Mouse (Mus musculus) C2C12 (cell line): ENCODE measurements around the gene Tnc. TPM values are rescaled to one million over a fixed set of nuclear protein-coding genes. Genes with fewer than 3 reads are reported as not detected.

Experiments
- H3K27me3 ChIP-seq: one replicate; pipeline ENCODE4 v1.6.1; 2011; ENCODE audit not compliant: control insufficient read depth, insufficient read depth, insufficient read length
- H3K36me3 ChIP-seq: one replicate; pipeline ENCODE4 v1.6.1; 2011; ENCODE audit not compliant: control insufficient read depth, insufficient read depth
- H3K4me3 ChIP-seq: one replicate; pipeline ENCODE4 v1.5.1; 2011; ENCODE audit warnings: mild to moderate bottlenecking, control low read depth; ENCODE audit not compliant: poor library complexity, insufficient read depth, severe bottlenecking
- H3K79me2 ChIP-seq: one replicate; pipeline ENCODE4 v1.6.1; 2011; ENCODE audit not compliant: control insufficient read depth, insufficient read depth
- H3K79me3 ChIP-seq: one replicate; pipeline ENCODE4 v1.6.1; 2011; ENCODE audit warnings: low read depth, control low read depth
- H3ac ChIP-seq: one replicate; pipeline ENCODE3; 2011; ENCODE audit warnings: low read depth; ENCODE audit not compliant: control insufficient read depth, insufficient read length
- CEBPB ChIP-seq: IDR thresholded peaks from one replicate; pipeline ENCODE4 v1.6.1; 2011; ENCODE audit warnings: low read depth, mild to moderate bottlenecking, control low read depth, moderate library complexity
- CTCF ChIP-seq: IDR thresholded peaks from one replicate; pipeline ENCODE4 v1.5.1; 2011; ENCODE audit not compliant: control insufficient read depth, insufficient read depth, insufficient read length
- FOSL1 ChIP-seq: IDR thresholded peaks from one replicate; pipeline ENCODE4 v1.8.0; 2011; ENCODE audit warnings: mild to moderate bottlenecking, low read length; ENCODE audit not compliant: poor library complexity, insufficient read depth, severe bottlenecking
- MAX ChIP-seq: IDR thresholded peaks from one replicate; pipeline ENCODE4 v1.6.1; 2011; ENCODE audit warnings: mild to moderate bottlenecking, control low read depth
- MYOD1 ChIP-seq: IDR thresholded peaks from one replicate; pipeline ENCODE4 v1.6.1; 2011; ENCODE audit warnings: low read depth; ENCODE audit not compliant: control insufficient read depth, insufficient read length
- MYOG ChIP-seq: IDR thresholded peaks from one replicate; pipeline ENCODE4 v1.6.1; 2011; ENCODE audit not compliant: control insufficient read depth, insufficient read length; ENCODE audit errors: extremely low read depth
- USF1 ChIP-seq: IDR thresholded peaks from one replicate; pipeline ENCODE4 v1.6.1; 2011; ENCODE audit warnings: low read depth, mild to moderate bottlenecking, control low read depth, moderate library complexity
- polyA plus RNA-seq: library from polyadenylated mRNA; unstranded; fragments of >200 nt; fragmentation: generic; extraction: Trizol; gene quantifications from one replicate; pipeline ENCODE4 v1.2.1, GENCODE M21; 2012; ENCODE audit warnings: missing spikeins

Gene Tnc
- polyA plus RNA-seq, 1 experiment = 29.5 TPM

DNA sequence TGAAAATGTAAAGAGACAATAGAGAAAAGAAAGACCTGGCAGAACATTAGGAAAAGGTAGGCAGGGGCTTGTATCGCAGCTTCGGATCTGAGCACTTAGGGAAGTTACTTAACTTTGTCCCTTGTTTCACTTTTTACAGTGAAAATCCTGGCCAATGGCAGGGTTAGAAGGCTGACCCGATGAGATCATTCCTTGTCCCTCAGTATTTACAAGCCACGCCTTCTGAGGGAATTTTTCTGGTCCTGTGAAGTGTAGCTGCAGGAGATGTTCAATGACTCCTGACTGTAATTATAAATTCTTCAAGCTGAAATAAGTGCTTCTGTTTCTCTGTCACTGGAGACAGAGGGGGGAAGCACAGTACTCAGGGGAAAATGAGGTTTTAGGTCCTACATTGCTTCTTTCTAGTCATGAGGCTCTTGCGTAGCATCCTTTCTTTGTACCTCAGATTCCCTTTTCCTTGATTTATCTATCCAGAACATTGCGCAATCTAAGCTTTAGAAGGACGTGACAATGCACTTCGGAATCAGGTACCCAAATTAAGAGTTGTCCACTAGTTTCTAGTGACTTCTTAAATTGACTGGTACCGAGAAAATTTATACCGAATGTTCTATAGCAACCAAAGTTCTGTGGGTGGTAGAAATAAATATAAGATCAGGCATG lies 25.8 kb downstream of the Tnc start:
- no peak overlapping the region for H3K4me3 ChIP-seq
- H3ac ChIP-seq = no peak overlapping the region
- H3K79me3 ChIP-seq = no peaks in the 10 kb centered on the region
- H3K79me2 ChIP-seq = no peaks in the 10 kb centered on the region
- H3K27me3 ChIP-seq = no peaks in the 10 kb centered on the region
- TF ChIP-seq CEBPB = peak; percentile 78
- TF ChIP-seq MYOD1 = no peak
- no peak for TF ChIP-seq CTCF
- no peak for TF ChIP-seq MAX
- peaks cover 15% of the 10 kb centered on the region for H3K36me3 ChIP-seq

DNA sequence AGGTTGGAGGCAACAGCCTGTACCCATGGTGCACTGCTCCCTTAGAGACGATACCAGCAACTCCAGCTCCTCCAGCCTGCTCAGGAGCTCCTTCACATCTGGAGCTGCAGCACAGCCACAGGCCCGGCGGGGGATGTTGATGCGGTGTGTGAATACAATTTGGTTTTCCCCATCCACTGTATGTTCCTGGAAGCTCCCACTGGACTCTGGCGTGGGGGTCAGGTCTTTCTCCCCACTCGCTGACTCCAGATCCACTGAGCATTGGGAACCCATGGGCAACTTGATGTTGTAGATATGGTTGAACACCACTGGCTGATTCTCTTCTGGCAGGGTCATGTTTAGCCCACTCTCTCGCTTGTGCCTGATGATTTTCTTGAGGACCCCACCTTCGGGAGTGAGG lies 26.7 kb downstream of the Tnc start:
- TF ChIP-seq MYOD1 (no peak), CTCF (no peak), MAX (no peak), MYOG (no peak), CEBPB (no peak), FOSL1 (no peak), USF1 (no peak)
- Histone ChIP-seq H3K27me3 (no peaks in the 10 kb centered on the region), H3K36me3 (peaks cover 15% of the 10 kb centered on the region), H3ac (no peak overlapping the region), H3K4me3 (no peak overlapping the region), H3K79me3 (no peaks in the 10 kb centered on the region), H3K79me2 (no peaks in the 10 kb centered on the region)

DNA sequence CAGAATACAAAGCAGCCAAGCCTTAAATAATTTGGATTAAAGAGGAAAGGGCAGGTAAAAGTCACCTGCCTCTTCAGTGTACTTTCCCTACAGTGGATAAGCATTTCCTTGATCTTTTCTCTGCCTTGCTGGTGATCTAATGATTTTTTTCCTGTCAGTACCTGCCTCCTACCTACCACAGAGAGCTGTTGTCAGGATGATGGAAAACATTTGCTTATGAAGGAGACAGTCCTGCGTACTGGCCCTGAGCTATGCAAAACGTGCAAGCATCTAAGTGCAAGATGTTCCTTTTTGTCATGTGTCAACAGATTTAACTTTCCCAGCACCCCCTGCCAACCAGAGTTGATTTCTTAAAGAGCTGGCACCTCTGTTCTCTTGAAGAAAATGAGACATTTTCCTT lies 35.5 kb downstream of the Tnc start:
- TF ChIP-seq FOSL1 = no peak
- TF ChIP-seq MYOD1 = no peak
- TF ChIP-seq MYOG = no peak
- no peak for TF ChIP-seq MAX
- TF ChIP-seq CEBPB = no peak
- no peak for TF ChIP-seq CTCF
- no peak for TF ChIP-seq USF1
- H3K4me3 ChIP-seq = no peak overlapping the region
- H3K27me3 ChIP-seq = no peaks in the 10 kb centered on the region
- no peaks in the 10 kb centered on the region for H3K79me2 ChIP-seq
- no peaks in the 10 kb centered on the region for H3K79me3 ChIP-seq
- H3K36me3 ChIP-seq = peaks cover 32% of the 10 kb centered on the region
- no peak overlapping the region for H3ac ChIP-seq

DNA sequence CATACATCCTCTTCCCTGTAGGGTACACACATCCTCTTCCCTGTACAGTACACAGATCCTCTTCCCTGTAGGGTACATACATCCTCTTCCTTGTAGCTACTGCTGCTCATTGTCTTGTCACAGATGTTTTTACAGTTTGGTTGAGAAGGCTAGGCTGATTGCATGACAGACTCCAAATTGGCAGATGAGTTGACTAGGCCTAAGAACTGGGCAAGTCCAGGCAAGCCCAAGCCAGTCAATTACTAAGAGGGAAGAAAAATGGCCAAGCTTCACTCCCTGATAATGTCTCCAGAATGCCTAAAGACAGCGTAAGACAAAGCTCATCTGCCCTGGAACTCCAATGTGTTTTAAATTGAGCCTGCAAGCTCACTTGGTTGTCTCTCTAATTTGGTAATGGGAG lies 36.9 kb downstream of the Tnc start:
- H3K36me3 ChIP-seq = peaks cover 43% of the 10 kb centered on the region
- no peak overlapping the region for H3ac ChIP-seq
- TF ChIP-seq USF1 = no peak
- H3K4me3 ChIP-seq = no peak overlapping the region
- H3K27me3 ChIP-seq = no peaks in the 10 kb centered on the region
- H3K79me2 ChIP-seq = no peaks in the 10 kb centered on the region
- H3K79me3 ChIP-seq = no peaks in the 10 kb centered on the region

DNA sequence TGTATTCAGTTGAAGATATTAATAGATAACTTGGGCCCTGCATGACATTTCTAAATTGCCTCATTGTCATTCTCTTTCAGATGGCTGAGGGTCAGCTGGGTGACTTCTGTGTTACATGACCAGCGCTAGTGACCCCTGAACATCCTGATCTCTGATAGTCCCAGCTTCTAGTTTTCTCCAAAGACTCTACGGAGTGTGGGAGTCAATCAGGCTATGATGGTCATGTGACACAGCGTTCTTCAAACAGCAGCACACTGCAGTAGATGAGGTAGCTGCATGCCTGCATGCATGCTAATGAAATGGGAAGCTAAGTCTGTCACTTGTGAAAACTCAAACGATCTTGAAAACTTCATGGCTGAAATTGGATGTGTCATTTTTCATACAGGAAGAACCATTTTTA lies 41.6 kb downstream of the Tnc start:
- Histone ChIP-seq H3K36me3 (peaks cover 39% of the 10 kb centered on the region), H3K4me3 (no peak overlapping the region), H3K27me3 (no peaks in the 10 kb centered on the region), H3ac (no peak overlapping the region), H3K79me2 (no peaks in the 10 kb centered on the region), H3K79me3 (no peaks in the 10 kb centered on the region)
- TF ChIP-seq MYOD1 = no peak
- TF ChIP-seq CEBPB = no peak
- no peak for TF ChIP-seq CTCF
- TF ChIP-seq MAX = no peak
- TF ChIP-seq FOSL1 = no peak

DNA sequence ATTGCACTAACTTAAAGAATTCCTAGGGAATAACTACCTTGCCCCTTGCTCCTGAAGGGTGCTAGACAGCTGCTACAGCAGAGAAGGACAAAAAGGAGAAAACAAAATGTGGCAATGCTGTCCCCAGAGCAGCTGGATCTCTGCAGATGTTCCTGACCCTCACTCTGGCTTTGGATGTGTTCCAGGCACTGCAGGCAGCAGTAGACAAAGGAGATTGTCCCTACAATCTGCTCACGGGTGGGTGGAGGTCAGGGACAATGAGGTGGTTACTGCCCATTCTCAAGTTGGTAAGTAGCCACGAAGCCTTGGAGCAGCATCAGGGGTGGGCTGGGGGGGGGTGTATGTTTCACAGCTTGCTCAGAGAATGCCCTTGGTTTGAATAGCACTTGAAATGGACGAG lies 43.1 kb downstream of the Tnc start:
- Histone ChIP-seq H3K79me3 (no peaks in the 10 kb centered on the region), H3ac (no peak overlapping the region), H3K27me3 (no peaks in the 10 kb centered on the region), H3K79me2 (no peaks in the 10 kb centered on the region), H3K4me3 (no peak overlapping the region), H3K36me3 (peaks cover 39% of the 10 kb centered on the region)
- no peak for TF ChIP-seq CEBPB
- TF ChIP-seq MAX = no peak
- TF ChIP-seq MYOG = no peak
- no peak for TF ChIP-seq MYOD1
- TF ChIP-seq FOSL1 = no peak
